Mouse (Mus musculus) ES-Bruce4 (cell line): Measurements from ENCODE around the gene Abca4. TPM values are rescaled to one million over a fixed set of nuclear protein-coding genes. Genes with fewer than 3 reads are reported as not detected.

ENCODE experiments used
- H3K27ac ChIP-seq: 2 replicates; pipeline ENCODE4 v1.5.1; 2012; ENCODE audit warnings: low read length, inconsistent platforms; ENCODE audit not compliant: insufficient read depth
- H3K27me3 ChIP-seq: 2 replicates; pipeline ENCODE4 v1.6.1; 2012; ENCODE audit warnings: mild to moderate bottlenecking, low read length, inconsistent platforms; ENCODE audit not compliant: control insufficient read depth, poor library complexity, insufficient read depth, severe bottlenecking
- H3K36me3 ChIP-seq: 2 replicates; pipeline ENCODE4 v1.6.1; 2012; ENCODE audit warnings: inconsistent platforms, mild to moderate bottlenecking, low read length, moderate library complexity; ENCODE audit not compliant: control insufficient read depth, poor library complexity, insufficient read depth, severe bottlenecking
- H3K4me1 ChIP-seq: one replicate; pipeline ENCODE4 v1.8.1; 2011; ENCODE audit warnings: low read length; ENCODE audit not compliant: control insufficient read depth, insufficient read depth
- H3K4me3 ChIP-seq: 2 replicates; pipeline ENCODE4 v1.5.1; 2011; ENCODE audit warnings: low read depth, mild to moderate bottlenecking, low read length
- H3K9ac ChIP-seq: 2 replicates; pipeline ENCODE4 v1.6.1; 2012; ENCODE audit warnings: low read depth, mild to moderate bottlenecking, inconsistent platforms; ENCODE audit not compliant: poor library complexity, severe bottlenecking
- H3K9me3 ChIP-seq: replicated peaks from 2 replicates; pipeline ENCODE4 v1.6.1; 2012; ENCODE audit warnings: mild to moderate bottlenecking, low read length, inconsistent platforms; ENCODE audit not compliant: control insufficient read depth, poor library complexity, insufficient read depth, severe bottlenecking
- CTCF ChIP-seq: IDR thresholded peaks from one replicate; pipeline ENCODE4 v1.8.1; 2011; ENCODE audit warnings: low read depth, low read length
- EP300 ChIP-seq: IDR thresholded peaks from 2 replicates; pipeline ENCODE4 v1.6.1; 2011; ENCODE audit warnings: low read depth, low read length; ENCODE audit not compliant: insufficient read depth
- POLR2A ChIP-seq: IDR thresholded peaks from one replicate; pipeline ENCODE4 v1.8.1; 2011; ENCODE audit warnings: low read length; ENCODE audit not compliant: insufficient read depth
- polyA plus RNA-seq: library from polyadenylated mRNA; stranded (reverse); fragments of >200 nt; gene quantifications from 2 replicates; pipeline ENCODE4 v1.2.4, GENCODE M21; 2011; ENCODE audit warnings: low read depth; ENCODE audit not compliant: missing spikeins, insufficient read depth, insufficient read length

The Abca4 gene
- polyA plus RNA-seq, 1 experiment = 0.81 TPM

- H3K27ac ChIP-seq = no peak overlapping the region
- no peaks in the 10 kb centered on the region for H3K4me1 ChIP-seq
- H3K27me3 ChIP-seq = no peaks in the 10 kb centered on the region
- H3K9me3 ChIP-seq = no peaks in the 10 kb centered on the region
- H3K4me3 ChIP-seq = no peak overlapping the region
- H3K9ac ChIP-seq = no peak overlapping the region
- no peaks in the 10 kb centered on the region for H3K36me3 ChIP-seq
- TF ChIP-seq EP300 (no peak), CTCF (no peak), POLR2A (no peak)
Measured at GRCm38 (mm10) chr3:122064556-122065410, 20.5 kb downstream of the Abca4 start.

- H3K4me1 ChIP-seq = no peaks in the 10 kb centered on the region
- H3K4me3 ChIP-seq = no peak overlapping the region
- H3K9ac ChIP-seq = no peak overlapping the region
- TF ChIP-seq POLR2A (no peak), EP300 (no peak), CTCF (no peak)
- no peaks in the 10 kb centered on the region for H3K27me3 ChIP-seq
- H3K9me3 ChIP-seq = no peaks in the 10 kb centered on the region
- no peaks in the 10 kb centered on the region for H3K36me3 ChIP-seq
- H3K27ac ChIP-seq = no peak overlapping the region
Measured at GRCm38 (mm10) chr3:122071769-122072168, 27.5 kb downstream of the Abca4 start.

GRCm38 (mm10) chr3:122072646-122073571 lies 28.7 kb downstream of the Abca4 start:
- Histone ChIP-seq H3K4me3 (no peak overlapping the region), H3K27me3 (no peaks in the 10 kb centered on the region), H3K4me1 (no peaks in the 10 kb centered on the region), H3K27ac (no peak overlapping the region), H3K36me3 (no peaks in the 10 kb centered on the region), H3K9me3 (no peaks in the 10 kb centered on the region), H3K9ac (no peak overlapping the region)
- TF ChIP-seq CTCF = no peak
- no peak for TF ChIP-seq EP300
- TF ChIP-seq POLR2A = no peak

GRCm38 (mm10) chr3:122073595-122073994 lies 29.4 kb downstream of the Abca4 start:
- H3K27ac ChIP-seq = no peak overlapping the region
- no peaks in the 10 kb centered on the region for H3K27me3 ChIP-seq
- H3K36me3 ChIP-seq = no peaks in the 10 kb centered on the region
- TF ChIP-seq POLR2A = no peak
- no peak for TF ChIP-seq EP300
- TF ChIP-seq CTCF = no peak
- H3K4me1 ChIP-seq = no peaks in the 10 kb centered on the region
- no peaks in the 10 kb centered on the region for H3K9me3 ChIP-seq
- no peak overlapping the region for H3K9ac ChIP-seq
- no peak overlapping the region for H3K4me3 ChIP-seq

- Histone ChIP-seq H3K9me3 (no peaks in the 10 kb centered on the region), H3K27me3 (no peaks in the 10 kb centered on the region), H3K27ac (no peak overlapping the region), H3K4me1 (no peaks in the 10 kb centered on the region), H3K9ac (no peak overlapping the region), H3K36me3 (no peaks in the 10 kb centered on the region), H3K4me3 (no peak overlapping the region)
- TF ChIP-seq CTCF = no peak
- TF ChIP-seq POLR2A = no peak
- TF ChIP-seq EP300 = no peak
Measured at GRCm38 (mm10) chr3:122074334-122074733, 30.1 kb downstream of the Abca4 start.

GRCm38 (mm10) chr3:122078141-122078540 lies 33.9 kb downstream of the Abca4 start:
- no peak overlapping the region for H3K4me3 ChIP-seq
- no peaks in the 10 kb centered on the region for H3K9me3 ChIP-seq
- TF ChIP-seq CTCF (no peak), EP300 (no peak)
- no peaks in the 10 kb centered on the region for H3K36me3 ChIP-seq
- no peaks in the 10 kb centered on the region for H3K4me1 ChIP-seq
- no peak overlapping the region for H3K9ac ChIP-seq
- no peaks in the 10 kb centered on the region for H3K27me3 ChIP-seq
- H3K27ac ChIP-seq = no peak overlapping the region
